Mouse (Mus musculus): ENCODE results near the gene Fxyd5. TPM values are rescaled to one million over a fixed set of nuclear protein-coding genes. Genes with fewer than 3 reads are reported as not detected.
A peak's percentile ranks its signal among the peaks of the same experiment; 100 is the strongest.

Gene Fxyd5
- total RNA-seq, 2 experiments from 2014 or later: 10.1 to 21.5 TPM

GRCm38 (mm10) chr7:31040281-31041022 is 1.8 kb downstream of the Fxyd5 start:
- DNase-seq: no peak

- DNase-seq: no peak
These were observed 3.3 kb downstream of the Fxyd5 start for GRCm38 (mm10) chr7:31039011-31039410.

GRCm38 (mm10) chr7:31037675-31038074 is 4.6 kb downstream of the Fxyd5 start:
- DNase-seq: no peak

- no peak for DNase-seq
These were observed 5.4 kb downstream of the Fxyd5 start for GRCm38 (mm10) chr7:31036917-31037316.

- no peak for DNase-seq
These were observed 7.0 kb downstream of the Fxyd5 start for GRCm38 (mm10) chr7:31035291-31035690.

- no peak for DNase-seq
These were observed 7.5 kb downstream of the Fxyd5 start for GRCm38 (mm10) chr7:31034789-31035188.

GRCm38 (mm10) chr7:31033409-31034165 is 8.7 kb downstream of the Fxyd5 start:
- no peak for DNase-seq

GRCm38 (mm10) chr7:31031731-31032130 is 10.6 kb downstream of the Fxyd5 start:
- no peak for DNase-seq

- DNase-seq: no peak
These were observed 11.6 kb downstream of the Fxyd5 start for GRCm38 (mm10) chr7:31030717-31031116.

- DNase-seq: no peak
These were observed 13.7 kb downstream of the Fxyd5 start for GRCm38 (mm10) chr7:31028609-31029008.

GRCm38 (mm10) chr7:31017104-31017901 is 25.0 kb downstream of the Fxyd5 start:
- DNase-seq: no peak

GRCm38 (mm10) chr7:31012971-31013370 is 29.3 kb downstream of the Fxyd5 start:
- DNase-seq: no peak

GRCm38 (mm10) chr7:31008889-31009288 is 33.4 kb downstream of the Fxyd5 start:
- no peak for DNase-seq

- DNase-seq: no peak
These were observed 34.1 kb downstream of the Fxyd5 start for GRCm38 (mm10) chr7:31008175-31008574.

- DNase-seq: no peak
These were observed 34.5 kb downstream of the Fxyd5 start for GRCm38 (mm10) chr7:31007775-31008174.

- no peak for DNase-seq
These were observed 39.6 kb downstream of the Fxyd5 start for GRCm38 (mm10) chr7:31002650-31003049.

GRCm38 (mm10) chr7:31000505-31001020 is 41.7 kb downstream of the Fxyd5 start:
- DNase-seq: peak; percentile 51

- DNase-seq: no peak
These were observed 45.8 kb downstream of the Fxyd5 start for GRCm38 (mm10) chr7:30996491-30996890.

- DNase-seq: no peak
These were observed 48.3 kb downstream of the Fxyd5 start for GRCm38 (mm10) chr7:30993986-30994385.

GRCm38 (mm10) chr7:30992148-30992547 is 50.1 kb downstream of the Fxyd5 start:
- no peak for DNase-seq

- DNase-seq: no peak
These were observed 53.6 kb downstream of the Fxyd5 start for GRCm38 (mm10) chr7:30988519-30989162.

GRCm38 (mm10) chr7:30985357-30985756 is 56.9 kb downstream of the Fxyd5 start:
- no peak for DNase-seq
